Mouse (Mus musculus) Muller cell, postnatal 12 days (primary cell): ENCODE measurements around the gene Msantd2.
A peak's percentile ranks its signal among the peaks of the same experiment; 100 is the strongest.

Experiments
- DNase-seq: peaks from one replicate; pipeline ENCODE4 v3.0.0-alpha.2; 2015; ENCODE audit errors: inconsistent ontology term

Gene Msantd2

GRCm38 (mm10) chr9:37488611-37489396 lies at the start of gene Msantd2:
Gene Msantd2, plus strand, starts transcription at chr9:37489319.
- DNase-seq = peak; percentile 93

GRCm38 (mm10) chr9:37452401-37452800 lies 36.7 kb upstream of the Msantd2 start:
- DNase-seq = no peak

GRCm38 (mm10) chr9:37453328-37453727 lies 35.8 kb upstream of the Msantd2 start:
- DNase-seq = no peak

GRCm38 (mm10) chr9:37454011-37454492 lies 35.1 kb upstream of the Msantd2 start:
- DNase-seq = no peak

GRCm38 (mm10) chr9:37454991-37455390 lies 34.1 kb upstream of the Msantd2 start:
- DNase-seq = no peak

- no peak for DNase-seq
Observed at GRCm38 (mm10) chr9:37455868-37456267, 33.3 kb upstream of the Msantd2 start.

GRCm38 (mm10) chr9:37456481-37456910 lies 32.6 kb upstream of the Msantd2 start:
- DNase-seq = peak; percentile 87

- no peak for DNase-seq
Observed at GRCm38 (mm10) chr9:37457151-37457550, 32.0 kb upstream of the Msantd2 start.

GRCm38 (mm10) chr9:37459665-37460042 lies 29.5 kb upstream of the Msantd2 start:
- DNase-seq = no peak

GRCm38 (mm10) chr9:37460043-37460960 lies 28.8 kb upstream of the Msantd2 start:
- peak; percentile 60 for DNase-seq

GRCm38 (mm10) chr9:37460961-37461340 lies 28.2 kb upstream of the Msantd2 start:
- no peak for DNase-seq

GRCm38 (mm10) chr9:37461571-37461970 lies 27.5 kb upstream of the Msantd2 start:
- DNase-seq = no peak

- peak; percentile 32 for DNase-seq
Observed at GRCm38 (mm10) chr9:37462764-37463163, 26.4 kb upstream of the Msantd2 start.

- DNase-seq = no peak
Observed at GRCm38 (mm10) chr9:37473611-37474125, 15.5 kb upstream of the Msantd2 start.

GRCm38 (mm10) chr9:37474923-37475322 lies 14.2 kb upstream of the Msantd2 start:
- DNase-seq = no peak

GRCm38 (mm10) chr9:37485146-37485545 lies 4.0 kb upstream of the Msantd2 start:
- DNase-seq = no peak

GRCm38 (mm10) chr9:37488041-37488440 lies 1.1 kb upstream of the Msantd2 start:
- DNase-seq = no peak

GRCm38 (mm10) chr9:37489446-37490120 lies 464 bp downstream of the Msantd2 start:
- peak; percentile 73 for DNase-seq

- no peak for DNase-seq
Observed at GRCm38 (mm10) chr9:37495761-37496160, 6.6 kb downstream of the Msantd2 start.

- DNase-seq = no peak
Observed at GRCm38 (mm10) chr9:37496325-37496724, 7.2 kb downstream of the Msantd2 start.

- DNase-seq = no peak
Observed at GRCm38 (mm10) chr9:37500201-37500600, 11.1 kb downstream of the Msantd2 start.

GRCm38 (mm10) chr9:37501170-37501569 lies 12.1 kb downstream of the Msantd2 start:
- no peak for DNase-seq
